Mouse (Mus musculus) heart, embryonic 15.5 days (tissue): Measurements from ENCODE around the gene Rchy1. TPM values are rescaled to one million over a fixed set of nuclear protein-coding genes. Genes with fewer than 3 reads are reported as not detected.
"Not testable (repeated sequence)": the region's sequence is repeated elsewhere in the genome, so short reads cannot be mapped to it uniquely, and the experiment has no call there.

Experiments
- ATAC-seq: fragments of 200-750 bp; cut with Nextera tagmentation; replicated peaks from 2 replicates; pipeline ENCODE4 v1.8.0; 2017; ENCODE audit warnings: low read depth, moderate TSS enrichment; ENCODE audit not compliant: insufficient number of reproducible peaks, insufficient read depth, low FRiP score
- H3K27ac ChIP-seq: fragments of 300-500 bp; sonication (generic); 2 replicates; pipeline ENCODE4 v1.5.1; 2015; ENCODE audit warnings: mild to moderate bottlenecking, inconsistent platforms
- H3K27me3 ChIP-seq: fragments of 300-500 bp; sonication (generic); 2 replicates; pipeline ENCODE4 v1.6.1; 2015; ENCODE audit warnings: inconsistent platforms
- H3K36me3 ChIP-seq: fragments of 300-500 bp; sonication (generic); 2 replicates; pipeline ENCODE4 v1.6.1; 2015; ENCODE audit warnings: mild to moderate bottlenecking, inconsistent platforms
- H3K4me1 ChIP-seq: fragments of 300-500 bp; sonication (generic); replicated peaks from 2 replicates; pipeline ENCODE4 v1.6.1; 2015; ENCODE audit warnings: inconsistent platforms
- H3K4me2 ChIP-seq: fragments of 300-500 bp; sonication (generic); 2 replicates; pipeline ENCODE4 v1.6.1; 2015; ENCODE audit warnings: inconsistent platforms, mild to moderate bottlenecking, moderate library complexity
- H3K4me3 ChIP-seq: fragments of 300-500 bp; sonication (generic); 2 replicates; pipeline ENCODE4 v1.5.1; 2015; ENCODE audit warnings: mild to moderate bottlenecking, inconsistent platforms
- H3K9ac ChIP-seq: fragments of 300-500 bp; sonication (generic); 2 replicates; pipeline ENCODE4 v1.6.1; 2015; ENCODE audit warnings: mild to moderate bottlenecking, inconsistent platforms
- H3K9me3 ChIP-seq: fragments of 300-500 bp; sonication (generic); replicated peaks from 2 replicates; pipeline ENCODE4 v1.6.1; 2016; ENCODE audit warnings: inconsistent platforms
- WGBS: fragments of 180-500 bp; shearing (Covaris S2); methylation state at CpG from one replicate; pipeline ENCODE4 v1.1.7; 2015; ENCODE audit warnings: mixed read lengths; 5-methylcytosine and 5-hydroxymethylcytosine counted together
- polyA plus RNA-seq: library from polyadenylated mRNA; unstranded; fragments of >200 nt; fragmentation: Nextera tagmentation; extraction: Ambion mirVana; gene quantifications from 2 replicates; pipeline ENCODE4 v1.2.1, GENCODE M21; 2015

Gene Rchy1
- polyA plus RNA-seq, 1 experiment from 2014 or later: 57.7 TPM

- Histone ChIP-seq H3K27ac (no peak overlapping the region; the same call in 1 of the 2 replicates), H3K4me1 (peaks cover 30% of the 10 kb centered on the region), H3K9ac (no peak overlapping the region), H3K4me2 (peak overlapping the region; percentile 65), H3K4me3 (no peak overlapping the region), H3K36me3 (peaks cover 17% of the 10 kb centered on the region), H3K9me3 (no peaks in the 10 kb centered on the region), H3K27me3 (no peaks in the 10 kb centered on the region)
- no peak for ATAC-seq
- 62% methylated on average over 1 of the region's 1 CpGs for WGBS
Observed at GRCm38 (mm10) chr5:91959986-91960385, 2.9 kb downstream of the Rchy1 start.

DNA sequence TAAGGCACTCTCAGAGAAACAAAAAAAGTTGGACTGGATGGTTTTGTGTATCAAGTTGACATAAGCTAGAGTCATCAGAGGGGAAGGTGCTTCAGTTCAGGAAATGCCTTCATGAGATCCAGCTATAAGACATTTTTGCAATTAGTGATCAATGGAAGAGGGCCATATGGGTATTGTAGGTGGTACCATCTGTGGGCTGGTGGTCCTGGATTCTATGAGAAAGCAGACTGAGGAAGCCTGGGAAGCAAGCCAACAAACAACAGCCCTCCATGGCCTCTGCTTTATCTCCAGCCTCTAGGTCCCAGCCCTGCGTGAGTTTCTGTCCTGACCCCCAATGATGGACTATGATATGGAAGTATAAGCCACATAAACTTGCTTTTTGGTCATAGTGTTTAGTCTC, 3.8 kb downstream of the Rchy1 start:
- Histone ChIP-seq H3K4me1 (peaks cover 28% of the 10 kb centered on the region), H3K27ac (no peak overlapping the region), H3K27me3 (no peaks in the 10 kb centered on the region), H3K36me3 (peaks cover 21% of the 10 kb centered on the region), H3K9me3 (no peaks in the 10 kb centered on the region), H3K4me2 (no peak overlapping the region), H3K9ac (no peak overlapping the region), H3K4me3 (no peak overlapping the region)
- WGBS: 48% methylated on average over 1 of the region's 1 CpGs
- no peak for ATAC-seq

DNA sequence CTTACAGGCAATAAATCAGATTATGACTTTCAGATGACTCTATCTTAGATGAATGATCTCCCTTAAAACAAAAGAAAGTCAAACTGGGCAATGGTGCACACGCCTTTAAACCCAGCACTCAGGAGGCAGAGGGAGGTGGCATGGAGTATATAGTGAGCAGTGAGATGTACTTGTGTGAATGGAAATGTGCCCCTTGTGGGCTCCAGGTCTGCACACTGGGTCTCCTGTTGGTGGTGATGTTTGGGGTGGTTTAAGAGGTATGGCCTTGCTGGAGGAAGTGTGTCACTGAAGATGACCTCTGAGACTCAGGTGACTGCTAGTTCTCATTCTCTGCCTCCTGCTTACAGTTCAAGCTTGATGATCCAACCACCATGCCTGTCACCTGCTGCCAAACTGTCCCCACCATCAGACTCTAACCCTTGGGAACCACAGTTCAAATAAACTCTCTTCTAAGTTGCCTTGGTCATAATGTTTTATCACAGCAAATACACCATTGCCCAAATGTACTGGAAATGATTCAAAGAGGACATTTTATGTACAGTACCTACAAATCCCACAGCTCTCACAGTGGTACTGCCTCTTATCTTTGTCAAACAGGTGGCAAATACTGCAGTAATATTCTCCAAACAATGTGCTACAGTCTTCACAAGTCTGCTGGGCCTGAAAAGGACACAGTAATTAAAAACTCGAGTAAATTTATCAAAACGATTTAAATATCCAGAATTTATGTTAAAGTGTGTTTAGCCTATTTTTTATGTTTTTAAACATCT, 5.7 kb downstream of the Rchy1 start:
- H3K27me3 ChIP-seq: no peaks in the 10 kb centered on the region
- H3K36me3 ChIP-seq: peaks cover 36% of the 10 kb centered on the region
- ATAC-seq: no peak
- no peak overlapping the region for H3K4me2 ChIP-seq
- H3K9ac ChIP-seq: no peak overlapping the region
- peaks cover 22% of the 10 kb centered on the region for H3K4me1 ChIP-seq
- WGBS: 90% methylated on average over 3 of the region's 3 CpGs
- no peak overlapping the region for H3K4me3 ChIP-seq
- H3K27ac ChIP-seq: no peak overlapping the region
- H3K9me3 ChIP-seq: no peaks in the 10 kb centered on the region

DNA sequence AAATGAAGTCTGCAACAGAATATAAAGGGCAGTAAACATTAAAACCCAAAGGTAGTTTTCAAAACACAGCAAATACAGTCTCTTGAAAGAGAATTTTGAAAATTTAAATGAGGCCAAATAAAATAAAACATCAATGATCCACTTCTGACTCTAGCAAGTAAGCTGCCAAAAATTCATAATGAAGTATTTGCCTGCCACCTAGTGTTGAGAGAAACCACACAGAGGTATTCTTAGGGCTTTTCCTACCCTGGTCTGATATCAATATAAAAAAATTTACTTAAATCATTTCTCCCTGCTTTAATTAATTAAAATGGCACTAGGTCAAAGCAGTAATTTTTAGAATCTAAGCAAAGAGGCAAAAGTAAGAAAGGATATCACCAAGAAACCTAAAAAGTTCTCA, 11.5 kb downstream of the Rchy1 start:
- Histone ChIP-seq H3K36me3 (peaks cover 60% of the 10 kb centered on the region), H3K4me2 (no peak overlapping the region), H3K27ac (no peak overlapping the region), H3K4me3 (no peak overlapping the region), H3K9me3 (no peaks in the 10 kb centered on the region), H3K27me3 (no peaks in the 10 kb centered on the region), H3K9ac (no peak overlapping the region), H3K4me1 (no peaks in the 10 kb centered on the region)
- no peak for ATAC-seq

DNA sequence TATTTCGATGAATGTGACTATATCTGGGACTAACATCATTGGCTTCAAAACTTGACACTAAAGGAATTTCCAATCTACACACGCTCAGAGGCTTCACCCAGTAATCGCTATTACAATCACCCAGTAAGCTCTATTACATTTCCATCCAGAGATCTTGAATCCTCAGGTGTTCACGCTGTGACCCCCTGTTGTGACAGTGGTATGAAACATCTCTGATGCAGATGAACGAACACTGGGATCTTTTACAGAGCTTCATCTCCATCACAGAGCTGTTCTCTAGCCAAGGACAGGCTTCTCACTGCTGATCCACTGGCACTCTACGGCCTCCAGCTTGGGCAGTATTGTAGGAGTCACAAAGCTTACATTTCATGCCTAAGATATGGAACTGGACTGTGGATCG, 13.4 kb downstream of the Rchy1 start:
- H3K27ac ChIP-seq: no peak overlapping the region
- ATAC-seq: no peak
- H3K4me2 ChIP-seq: no peak overlapping the region
- no peak overlapping the region for H3K9ac ChIP-seq
- no peaks in the 10 kb centered on the region for H3K27me3 ChIP-seq
- H3K36me3 ChIP-seq: peaks cover 49% of the 10 kb centered on the region
- no peak overlapping the region for H3K4me3 ChIP-seq
- no peaks in the 10 kb centered on the region for H3K4me1 ChIP-seq
- WGBS: 91% methylated on average over 7 of the region's 7 CpGs
- H3K9me3 ChIP-seq: no peaks in the 10 kb centered on the region

- no peak overlapping the region for H3K4me2 ChIP-seq
- H3K4me3 ChIP-seq: no peak overlapping the region
- H3K27ac ChIP-seq: no peak overlapping the region
- peaks cover 33% of the 10 kb centered on the region for H3K36me3 ChIP-seq
- 95% methylated on average over 4 of the region's 4 CpGs for WGBS
- no peak for ATAC-seq
- H3K4me1 ChIP-seq: no peaks in the 10 kb centered on the region
- no peaks in the 10 kb centered on the region for H3K27me3 ChIP-seq
- H3K9me3 ChIP-seq: no peaks in the 10 kb centered on the region
- H3K9ac ChIP-seq: no peak overlapping the region
Observed at GRCm38 (mm10) chr5:91947008-91947407, 15.9 kb downstream of the Rchy1 start.

GRCm38 (mm10) chr5:91945609-91946008, 17.3 kb downstream of the Rchy1 start:
- not testable (repeated sequence) for H3K4me2 ChIP-seq, ATAC-seq, H3K27me3 ChIP-seq, H3K9ac ChIP-seq, H3K27ac ChIP-seq, H3K4me3 ChIP-seq, H3K9me3 ChIP-seq, H3K4me1 ChIP-seq
- 83% methylated on average over 1 of the region's 1 CpGs for WGBS
- peaks cover 22% of the 10 kb centered on the region for H3K36me3 ChIP-seq

DNA sequence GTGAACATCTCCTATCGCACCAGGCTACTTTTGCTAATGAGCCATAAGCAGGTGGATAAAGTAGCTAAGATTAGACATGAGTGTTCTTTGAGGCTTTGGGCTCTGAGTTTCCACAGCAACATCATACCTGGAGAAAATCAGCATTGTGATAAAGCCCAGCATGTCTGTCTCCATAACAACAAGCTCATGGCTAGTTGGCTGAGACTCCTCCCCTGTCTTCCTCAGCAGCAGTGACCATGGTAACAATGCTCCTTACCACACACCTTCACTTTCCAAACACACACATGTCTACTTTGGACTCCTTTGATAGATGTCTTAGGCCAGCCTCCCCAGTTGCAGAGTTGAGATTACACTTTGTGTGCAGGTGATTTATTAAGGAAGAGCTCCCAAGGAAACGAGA, 49.6 kb downstream of the Rchy1 start:
- H3K9ac ChIP-seq: no peak overlapping the region
- H3K27ac ChIP-seq: no peak overlapping the region
- ATAC-seq: no peak
- H3K4me3 ChIP-seq: no peak overlapping the region
- no peak overlapping the region for H3K4me2 ChIP-seq
- H3K9me3 ChIP-seq: no peaks in the 10 kb centered on the region
- WGBS: 69% methylated on average over 2 of the region's 2 CpGs
- H3K4me1 ChIP-seq: no peaks in the 10 kb centered on the region
- H3K36me3 ChIP-seq: no peaks in the 10 kb centered on the region
- H3K27me3 ChIP-seq: no peaks in the 10 kb centered on the region

DNA sequence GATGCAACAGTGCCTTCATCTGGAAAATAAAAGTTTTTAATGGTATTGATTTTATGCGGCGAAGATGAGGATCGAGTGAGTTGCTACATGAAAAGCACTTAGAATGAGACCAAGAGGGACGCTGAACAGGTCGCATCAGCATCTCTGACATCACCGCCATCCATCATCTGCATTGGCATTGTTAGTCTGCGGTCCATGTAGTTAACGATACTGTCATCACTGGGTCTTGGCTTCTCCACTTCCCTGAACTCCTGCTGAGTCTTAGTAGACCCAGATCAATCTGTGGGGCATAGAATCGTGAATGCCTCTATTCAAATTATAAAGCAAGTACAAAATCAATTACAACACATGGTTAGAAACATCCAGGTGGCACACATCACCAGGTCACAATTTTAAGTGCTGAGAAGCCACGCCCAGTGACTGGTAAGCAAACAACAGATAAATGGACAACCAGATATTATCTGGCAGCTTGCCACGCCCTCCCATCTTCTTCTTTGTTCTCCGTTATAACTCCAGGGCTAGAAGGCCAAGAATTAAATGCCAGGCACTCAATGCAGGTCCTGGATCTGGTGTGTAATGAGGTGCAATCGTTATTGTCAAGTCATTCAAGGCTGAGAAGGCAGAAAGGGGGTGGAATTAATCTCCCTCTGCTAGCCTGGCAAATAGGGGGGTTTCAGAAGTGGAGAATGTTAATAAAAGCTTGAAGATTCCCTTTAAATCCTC, 51.3 kb downstream of the Rchy1 start:
- 78% methylated on average over 13 of the region's 13 CpGs for WGBS
- no peaks in the 10 kb centered on the region for H3K9me3 ChIP-seq
- H3K27ac ChIP-seq: no peak overlapping the region
- no peaks in the 10 kb centered on the region for H3K27me3 ChIP-seq
- H3K9ac ChIP-seq: no peak overlapping the region
- H3K4me1 ChIP-seq: no peaks in the 10 kb centered on the region
- no peak for ATAC-seq
- no peaks in the 10 kb centered on the region for H3K36me3 ChIP-seq
- H3K4me2 ChIP-seq: no peak overlapping the region
- no peak overlapping the region for H3K4me3 ChIP-seq

DNA sequence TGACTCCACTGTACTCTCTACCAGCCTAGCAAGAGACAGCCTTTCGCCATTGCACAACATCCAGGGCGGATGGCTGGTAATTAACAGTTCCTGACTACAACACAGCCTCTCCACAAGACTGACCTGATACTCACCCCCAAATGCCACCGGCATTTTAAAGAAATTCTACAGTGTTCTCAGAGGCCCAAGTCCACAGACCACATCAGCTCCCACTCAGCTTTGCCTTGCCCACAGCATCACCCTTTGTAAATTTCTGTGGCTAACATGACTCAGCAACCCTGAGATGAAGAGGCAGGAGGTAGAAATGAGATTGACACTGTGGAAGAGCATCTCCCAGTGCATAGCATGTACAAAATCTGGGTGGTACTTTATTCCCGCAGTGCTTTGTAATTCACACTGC, 52.3 kb downstream of the Rchy1 start:
- Histone ChIP-seq H3K4me1 (no peaks in the 10 kb centered on the region), H3K36me3 (no peaks in the 10 kb centered on the region), H3K9ac (no peak overlapping the region), H3K4me3 (no peak overlapping the region), H3K27ac (no peak overlapping the region), H3K27me3 (no peaks in the 10 kb centered on the region), H3K4me2 (no peak overlapping the region), H3K9me3 (no peaks in the 10 kb centered on the region)
- ATAC-seq: no peak
- WGBS: 87% methylated on average over 4 of the region's 4 CpGs

DNA sequence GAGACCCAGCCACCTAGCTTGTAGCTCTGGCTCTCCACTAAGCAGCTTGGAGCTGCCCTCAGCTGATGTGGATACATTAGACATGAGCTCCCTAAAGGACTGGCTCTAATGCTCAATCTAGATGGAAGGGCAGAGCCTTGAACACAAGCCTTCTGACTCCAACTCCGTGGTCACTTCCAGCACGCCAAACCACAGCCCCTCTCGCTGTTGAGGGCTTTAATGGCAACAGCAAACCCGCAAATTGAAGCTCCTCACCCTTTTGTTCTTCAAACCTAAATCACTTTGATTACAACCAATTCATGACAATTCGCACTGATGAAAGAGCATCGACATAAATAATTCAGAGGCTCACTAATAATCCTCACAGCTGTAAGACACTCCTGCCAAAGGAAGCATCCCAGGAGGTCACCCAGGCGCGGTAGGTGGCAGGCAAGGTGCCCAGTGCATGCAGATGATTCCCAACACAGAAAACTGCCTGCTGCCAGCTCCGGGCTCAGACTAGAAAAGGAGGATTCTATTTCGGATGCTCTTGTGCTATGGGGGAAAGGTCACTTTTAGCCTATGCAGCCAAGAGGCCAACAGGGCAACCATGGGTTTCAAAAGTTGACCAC, 53.8 kb downstream of the Rchy1 start:
- Histone ChIP-seq H3K9ac (no peak overlapping the region), H3K4me3 (no peak overlapping the region), H3K36me3 (no peaks in the 10 kb centered on the region), H3K27me3 (no peaks in the 10 kb centered on the region), H3K27ac (no peak overlapping the region), H3K4me2 (no peak overlapping the region), H3K9me3 (no peaks in the 10 kb centered on the region), H3K4me1 (no peaks in the 10 kb centered on the region)
- no peak for ATAC-seq
- WGBS: 65% methylated on average over 10 of the region's 10 CpGs
